Mouse (Mus musculus) bone marrow, adult 2 months (tissue): Measurements from ENCODE around the gene Olfr491. TPM values are rescaled to one million over a fixed set of nuclear protein-coding genes. Genes with fewer than 3 reads are reported as not detected.

Experiments
- H3K27ac ChIP-seq: fragments of 200-500 bp; 2 replicates; pipeline ENCODE4 v1.5.1; 2012; ENCODE audit warnings: low read depth, mild to moderate bottlenecking, control low read depth, inconsistent platforms, low read length; ENCODE audit not compliant: control insufficient read depth, poor library complexity, insufficient read depth
- H3K4me1 ChIP-seq: fragments of 200-500 bp; 2 replicates; pipeline ENCODE4 v1.6.1; 2011; ENCODE audit warnings: low read length; ENCODE audit not compliant: control insufficient read depth, insufficient read depth
- H3K4me3 ChIP-seq: fragments of 200-500 bp; replicated peaks from 2 replicates; pipeline ENCODE3; 2011; ENCODE audit warnings: mild to moderate bottlenecking, low read depth, low read length, control low read depth; ENCODE audit not compliant: control insufficient read depth
- CTCF ChIP-seq: fragments of 200-500 bp; IDR thresholded peaks from 2 replicates; pipeline ENCODE4 v1.5.1; 2011; ENCODE audit warnings: low read length, control low read depth; ENCODE audit not compliant: control insufficient read depth, insufficient read depth
- POLR2A ChIP-seq: fragments of 200-500 bp; IDR thresholded peaks from 2 replicates; pipeline ENCODE4 v1.6.1; 2011; ENCODE audit warnings: low read depth, mild to moderate bottlenecking, control low read depth, low read length, borderline replicate concordance; ENCODE audit not compliant: control insufficient read depth
- WGBS: fragments of 180-500 bp; shearing (Covaris S2); methylation state at CpG from one replicate; pipeline ENCODE4 v1.1.7; 2018; 5-methylcytosine and 5-hydroxymethylcytosine counted together
- polyA plus RNA-seq: library from polyadenylated mRNA; stranded (reverse); fragments of >200 nt; gene quantifications from 2 replicates; pipeline ENCODE4 v1.2.4, GENCODE M21; 2011; ENCODE audit warnings: low replicate concordance; ENCODE audit not compliant: missing spikeins, insufficient read depth, insufficient read length

Olfr491 gene
- polyA plus RNA-seq: not detected in 2 replicates

DNA sequence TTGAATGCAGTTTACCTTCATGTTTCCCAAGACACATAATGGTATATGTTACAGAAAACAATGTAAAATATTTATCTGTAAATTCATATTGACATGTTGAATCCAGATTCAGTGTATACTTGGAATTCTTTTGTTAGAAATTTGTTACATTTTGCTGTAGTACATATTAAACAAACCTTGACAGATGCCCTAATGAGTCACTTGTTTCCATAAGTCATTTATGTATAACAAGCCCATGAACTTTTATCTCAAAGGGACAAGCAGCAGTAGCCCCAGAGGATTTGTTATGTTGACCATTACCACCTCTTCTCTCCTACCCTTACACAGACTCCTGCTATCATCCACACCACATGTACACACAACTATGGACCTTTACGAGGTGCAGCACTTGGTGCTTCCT, at the start of gene Olfr491:
TSS of gene Olfr491 (plus strand) at position 301 of the 400 bp plus-strand sequence.
- 63% methylated on average over 1 of the region's 1 CpGs for WGBS
- Histone ChIP-seq H3K4me1 (no peaks in the 10 kb centered on the region), H3K27ac (no peak within 1 kb of the TSS), H3K4me3 (no peak within 1 kb of the TSS)
- no peak for TF ChIP-seq POLR2A
- no peak for TF ChIP-seq CTCF

DNA sequence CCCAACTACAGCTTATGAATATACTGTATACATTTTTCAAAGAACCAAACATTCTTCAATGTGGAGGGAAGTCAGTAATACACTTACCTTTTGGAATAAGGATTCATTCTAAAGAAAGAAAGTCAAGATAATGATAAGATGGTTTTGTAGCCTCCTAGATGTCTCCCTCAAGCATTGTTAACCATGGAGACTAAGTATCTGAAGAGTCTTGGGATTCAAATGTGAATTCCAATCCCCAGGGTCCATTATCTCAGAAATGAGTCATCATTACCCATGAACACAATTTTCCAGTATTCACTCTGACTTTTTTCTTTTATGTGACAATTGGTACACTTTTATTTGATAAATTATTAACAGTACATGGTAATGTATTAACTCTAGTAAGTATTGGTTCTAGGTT, 24.4 kb upstream of the Olfr491 start, which contains the start of gene Olfr490:
TSS of gene Olfr490 (minus strand) at position 101 of the 400 bp plus-strand sequence.
- TF ChIP-seq CTCF (no peak), POLR2A (no peak)
- no peaks in the 10 kb centered on the region for H3K4me1 ChIP-seq

DNA sequence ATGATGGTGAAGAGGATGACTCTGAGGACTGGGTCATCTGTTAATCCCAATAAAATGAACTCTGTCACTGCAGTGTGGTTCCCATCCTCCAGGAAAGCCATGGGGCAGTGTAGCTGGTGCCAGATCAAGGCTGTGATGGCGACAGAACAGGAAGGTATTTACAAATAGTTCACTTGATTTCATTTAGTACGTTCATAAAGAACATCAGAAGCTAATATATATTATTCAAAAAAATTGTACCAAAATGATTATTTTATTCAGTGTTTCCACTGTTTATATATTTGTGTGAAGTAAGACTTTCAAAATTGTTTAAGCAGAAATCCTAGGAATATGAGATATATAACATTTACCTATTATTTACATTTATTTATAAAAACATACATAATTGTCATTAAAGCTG, 10.3 kb downstream of the Olfr491 start, which contains the start of gene Olfr492:
TSS of gene Olfr492 (minus strand) at position 101 of the 400 bp plus-strand sequence.
- no peak within 1 kb of the TSS for H3K4me3 ChIP-seq
- H3K27ac ChIP-seq: no peak within 1 kb of the TSS
- WGBS: 71% methylated on average over 2 of the region's 2 CpGs
- no peaks in the 10 kb centered on the region for H3K4me1 ChIP-seq
- TF ChIP-seq CTCF: no peak
- no peak for TF ChIP-seq POLR2A

More for the DNA sequence above, 24.4 kb upstream of the Olfr491 start, which contains the start of gene Olfr490:
- H3K4me3 ChIP-seq: no peak within 1 kb of the TSS
- H3K27ac ChIP-seq: no peak within 1 kb of the TSS

DNA sequence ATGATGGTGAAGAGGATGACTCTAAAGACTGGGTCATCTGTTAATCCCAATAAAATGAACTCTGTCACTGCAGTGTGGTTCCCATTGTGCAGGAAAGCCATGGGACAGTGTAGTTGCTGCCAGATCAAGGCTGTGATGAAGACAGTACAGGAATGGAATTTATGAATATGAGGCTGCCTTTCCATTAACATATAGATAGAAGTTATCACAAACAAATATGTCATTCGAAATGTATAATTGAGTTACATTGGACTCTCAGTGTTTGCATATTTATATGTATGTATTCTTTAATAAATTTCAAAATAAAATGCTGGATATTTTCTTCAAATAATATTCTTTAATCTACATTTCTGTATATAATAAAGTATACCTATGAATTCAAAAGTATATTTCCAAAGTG, 33.6 kb downstream of the Olfr491 start, which contains the start of gene Olfr493:
TSS of gene Olfr493 (minus strand) at position 101 of the 400 bp plus-strand sequence.
- H3K27ac ChIP-seq: no peak within 1 kb of the TSS
- 53% methylated on average over 1 of the region's 1 CpGs for WGBS
- no peaks in the 10 kb centered on the region for H3K4me1 ChIP-seq
- H3K4me3 ChIP-seq: no peak within 1 kb of the TSS
- TF ChIP-seq POLR2A (no peak), CTCF (no peak)

DNA sequence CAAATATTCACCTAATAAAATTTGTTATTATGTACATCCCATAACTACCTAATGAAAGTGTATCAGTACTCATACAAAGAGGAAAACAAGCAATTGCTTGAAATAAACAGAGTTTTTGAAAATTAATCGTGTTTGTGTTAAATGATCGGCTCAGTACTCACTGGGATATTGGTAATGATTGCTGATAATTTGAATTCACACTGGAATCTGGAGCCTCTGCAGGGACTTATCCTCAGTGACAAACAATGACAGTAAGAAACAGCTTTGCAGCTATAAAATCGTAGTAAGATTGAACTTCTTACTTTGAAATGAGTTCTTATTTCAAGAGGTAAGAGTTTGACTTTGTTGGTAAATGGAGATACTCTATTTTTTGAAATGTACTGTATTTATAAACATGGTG, 51.8 kb downstream of the Olfr491 start, which contains the start of gene Olfr494:
TSS of gene Olfr494 (plus strand) at position 301 of the 400 bp plus-strand sequence.
- no peak within 1 kb of the TSS for H3K27ac ChIP-seq
- WGBS: 65% methylated on average over 3 of the region's 3 CpGs

More for the DNA sequence above, 51.8 kb downstream of the Olfr491 start, which contains the start of gene Olfr494:
- TF ChIP-seq POLR2A (no peak), CTCF (no peak)
- Histone ChIP-seq H3K4me1 (no peaks in the 10 kb centered on the region), H3K4me3 (no peak within 1 kb of the TSS)

Other genes with a start within 250 kb of the Olfr491 start
- not detected in 2 replicates for gene Olfr480, start 246.1 kb upstream of the Olfr491 start, polyA plus RNA-seq
- 0.43 TPM in 1 of 2 replicates, not detected in the other for gene Olfr481, start 233.6 kb upstream of the Olfr491 start, polyA plus RNA-seq
- not detected in 2 replicates for gene Olfr482, start 215.9 kb upstream of the Olfr491 start, polyA plus RNA-seq
- gene Olfr483, start 212.6 kb upstream of the Olfr491 start, polyA plus RNA-seq: not detected in 2 replicates
- gene Olfr484, start 186.0 kb upstream of the Olfr491 start, polyA plus RNA-seq: not detected in 2 replicates
- gene Olfr485, start 153.6 kb upstream of the Olfr491 start, polyA plus RNA-seq: not detected in 2 replicates
- not detected in 2 replicates for gene Olfr486, start 140.7 kb upstream of the Olfr491 start, polyA plus RNA-seq
- not detected in 2 replicates for gene Olfr487, start 98.8 kb upstream of the Olfr491 start, polyA plus RNA-seq
- gene Olfr488, start 55.1 kb upstream of the Olfr491 start, polyA plus RNA-seq: not detected in 2 replicates
- not detected in 2 replicates for gene Olfr490, start 24.5 kb upstream of the Olfr491 start, polyA plus RNA-seq
- not detected in 2 replicates for gene Olfr492, start 10.2 kb downstream of the Olfr491 start, polyA plus RNA-seq
- gene Olfr493, start 33.5 kb downstream of the Olfr491 start, polyA plus RNA-seq: not detected in 2 replicates
- not detected in 2 replicates for gene Olfr494, start 51.9 kb downstream of the Olfr491 start, polyA plus RNA-seq
- gene Olfr495, start 79.7 kb downstream of the Olfr491 start, polyA plus RNA-seq: not detected in 2 replicates
- not detected in 2 replicates for gene Olfr497, start 107.0 kb downstream of the Olfr491 start, polyA plus RNA-seq
- not detected in 2 replicates for gene Olfr498, start 151.9 kb downstream of the Olfr491 start, polyA plus RNA-seq
- gene Olfr502, start 211.6 kb downstream of the Olfr491 start, polyA plus RNA-seq: not detected in 2 replicates
- gene Olfr503, start 231.1 kb downstream of the Olfr491 start, polyA plus RNA-seq: not detected in 2 replicates